Mouse (Mus musculus) left cerebral cortex, postnatal 25 days (tissue): ENCODE data around the gene Ift57. TPM values are rescaled to one million over a fixed set of nuclear protein-coding genes. Genes with fewer than 3 reads are reported as not detected.
A peak's percentile ranks its signal among the peaks of the same experiment; 100 is the strongest.

Source experiments
- DNase-seq, 2 experiments: peaks; one replicate each; pipeline ENCODE4 v3.0.0; 2022; ENCODE audit warnings: low spot score in 2 of 2, mixed read lengths in 1 of 2
- intact Hi-C: fragments of 180-260 bp; cut with DNase I; formaldehyde crosslinking; loops from one replicate; pipeline ENCODE4 v1.15.1; 2025
- total RNA-seq, 2 experiments: library from RNA; stranded (reverse); gene quantifications; 2 replicates each; pipeline ENCODE4 v1.2.3; 2021

Gene Ift57
- total RNA-seq: 10 to 100 TPM; 55.2 to 57.3 TPM

GRCm38 (mm10) chr16:49698620-49699525 is at the start of gene Ift57:
Gene Ift57, plus strand, starts transcription at chr16:49699233.
- DNase-seq: peak; percentile 99
- intact Hi-C loops: no loop called here

- intact Hi-C loops: no loop called here
- DNase-seq: no peak
Measured at GRCm38 (mm10) chr16:49657182-49657581, 41.9 kb upstream of the Ift57 start.

- intact Hi-C loops: no loop called here
- DNase-seq: no peak
Measured at GRCm38 (mm10) chr16:49658029-49658428, 41.0 kb upstream of the Ift57 start.

- intact Hi-C loops: no loop called here
- DNase-seq: no peak
Measured at GRCm38 (mm10) chr16:49659131-49659530, 39.9 kb upstream of the Ift57 start.

- no peak for DNase-seq
- intact Hi-C loops: no loop called here
Measured at GRCm38 (mm10) chr16:49660111-49660510, 38.9 kb upstream of the Ift57 start.

- intact Hi-C loops: no loop called here
- no peak for DNase-seq
Measured at GRCm38 (mm10) chr16:49662201-49662600, 36.8 kb upstream of the Ift57 start.

GRCm38 (mm10) chr16:49664677-49665076 is 34.4 kb upstream of the Ift57 start:
- DNase-seq: no peak
- intact Hi-C loops: no loop called here

GRCm38 (mm10) chr16:49679666-49680065 is 19.4 kb upstream of the Ift57 start:
- no peak for DNase-seq
- intact Hi-C loops: no loop called here

- no peak for DNase-seq
- intact Hi-C loops: no loop called here
Measured at GRCm38 (mm10) chr16:49684961-49685360, 14.1 kb upstream of the Ift57 start.

GRCm38 (mm10) chr16:49699821-49700220 is 788 bp downstream of the Ift57 start:
- intact Hi-C loops: loop anchor here (5.0 kb wide), 1 partner anchor 198 kb away; no protein-coding TSS in a partner anchor
- no peak for DNase-seq

- DNase-seq: no peak
- intact Hi-C loops: no loop called here
Measured at GRCm38 (mm10) chr16:49708074-49708473, 9.0 kb downstream of the Ift57 start.

- DNase-seq: no peak
- intact Hi-C loops: no loop called here
Measured at GRCm38 (mm10) chr16:49710188-49710587, 11.2 kb downstream of the Ift57 start.

- DNase-seq: no peak
Measured at GRCm38 (mm10) chr16:49713302-49713701, 14.3 kb downstream of the Ift57 start.

GRCm38 (mm10) chr16:49720671-49721070 is 21.6 kb downstream of the Ift57 start:
- intact Hi-C loops: no loop called here

More at GRCm38 (mm10) chr16:49713302-49713701, 14.3 kb downstream of the Ift57 start:
- intact Hi-C loops: no loop called here

GRCm38 (mm10) chr16:49721678-49722077 is 22.6 kb downstream of the Ift57 start:
- no peak for DNase-seq
- intact Hi-C loops: no loop called here

More at GRCm38 (mm10) chr16:49720671-49721070, 21.6 kb downstream of the Ift57 start:
- no peak for DNase-seq

GRCm38 (mm10) chr16:49723222-49723621 is 24.2 kb downstream of the Ift57 start:
- intact Hi-C loops: no loop called here
- DNase-seq: peak in 1 of 2 experiments; percentile 71

GRCm38 (mm10) chr16:49724232-49724631 is 25.2 kb downstream of the Ift57 start:
- DNase-seq: no peak
- intact Hi-C loops: no loop called here

GRCm38 (mm10) chr16:49724931-49725330 is 25.9 kb downstream of the Ift57 start:
- no peak for DNase-seq
- intact Hi-C loops: no loop called here

GRCm38 (mm10) chr16:49725446-49725845 is 26.4 kb downstream of the Ift57 start:
- intact Hi-C loops: no loop called here
- peak in 1 of 2 experiments; percentile 44 for DNase-seq

- intact Hi-C loops: no loop called here
- DNase-seq: no peak
Measured at GRCm38 (mm10) chr16:49726216-49726615, 27.2 kb downstream of the Ift57 start.

GRCm38 (mm10) chr16:49726761-49727160 is 27.7 kb downstream of the Ift57 start:
- no peak for DNase-seq

More at GRCm38 (mm10) chr16:49726761-49727160, 27.7 kb downstream of the Ift57 start:
- intact Hi-C loops: no loop called here
